Mouse (Mus musculus) megakaryocyte-erythroid progenitor cell, adult 5-6 weeks (primary cell): Measurements from ENCODE around the gene Fbxo2. TPM values are rescaled to one million over a fixed set of nuclear protein-coding genes. Genes with fewer than 3 reads are reported as not detected.
"Not testable (repeated sequence)": the region's sequence is repeated elsewhere in the genome, so short reads cannot be mapped to it uniquely, and the experiment has no call there.

ENCODE experiments used
- ATAC-seq: replicated peaks from 2 replicates; pipeline ENCODE4 v1.8.0; 2016; ENCODE audit warnings: mild to moderate bottlenecking, inconsistent platforms; ENCODE audit not compliant: severe bottlenecking, poor library complexity, low FRiP score, low TSS enrichment
- total RNA-seq, 2 experiments: library from RNA; stranded (forward) in 1 of 2; stranded (reverse) in 1 of 2; fragments of 200-1000, 215-1000 nt in 1 of 2; fragments of >200 nt in 1 of 2; fragmentation: Nextera tagmentation in 1 of 2; gene quantifications; 2 replicates each; pipeline ENCODE4 v1.2.3; 2014 to 2017

Fbxo2 gene
- not detected in 2 replicates for total RNA-seq (2014; fragmentation: Nextera tagmentation)
- total RNA-seq (2017) = not detected in 2 replicates

GRCm38 (mm10) chr4:148160436-148161390 lies at the start of gene Fbxo2, which contains the start of gene Fbxo44:
Gene Fbxo2, plus strand, starts transcription at chr4:148160621.
Gene Fbxo44, minus strand, starts transcription at chr4:148160482.
- ATAC-seq = no peak

- no peak for ATAC-seq
Measured at GRCm38 (mm10) chr4:148112519-148112918, 47.9 kb upstream of the Fbxo2 start.

- ATAC-seq = peak; percentile 90
Measured at GRCm38 (mm10) chr4:148114758-148115391, 45.5 kb upstream of the Fbxo2 start.

- peak; percentile 67; the same call in 1 of the 2 replicates for ATAC-seq
Measured at GRCm38 (mm10) chr4:148115467-148115866, 45.0 kb upstream of the Fbxo2 start.

- no peak for ATAC-seq
Measured at GRCm38 (mm10) chr4:148116657-148117056, 43.8 kb upstream of the Fbxo2 start.

- no peak for ATAC-seq
Measured at GRCm38 (mm10) chr4:148117392-148117791, 43.0 kb upstream of the Fbxo2 start.

GRCm38 (mm10) chr4:148119578-148119977 lies 40.8 kb upstream of the Fbxo2 start:
- not testable (repeated sequence) for ATAC-seq

GRCm38 (mm10) chr4:148120555-148120954 lies 39.9 kb upstream of the Fbxo2 start:
- ATAC-seq = peak; percentile 38; the same call in 1 of the 2 replicates

GRCm38 (mm10) chr4:148121362-148121761 lies 39.1 kb upstream of the Fbxo2 start:
- no peak for ATAC-seq

- no peak for ATAC-seq
Measured at GRCm38 (mm10) chr4:148121982-148122693, 38.3 kb upstream of the Fbxo2 start.

- no peak for ATAC-seq
Measured at GRCm38 (mm10) chr4:148122694-148123066, 37.7 kb upstream of the Fbxo2 start.

- no peak for ATAC-seq
Measured at GRCm38 (mm10) chr4:148128241-148128640, 32.2 kb upstream of the Fbxo2 start.

GRCm38 (mm10) chr4:148128672-148129071 lies 31.7 kb upstream of the Fbxo2 start:
- no peak for ATAC-seq

- no peak for ATAC-seq
Measured at GRCm38 (mm10) chr4:148130133-148130532, 30.3 kb upstream of the Fbxo2 start, which contains the start of gene Mad2l2. Gene Mad2l2, plus strand, starts transcription at chr4:148130384.

GRCm38 (mm10) chr4:148130561-148131413 lies 29.6 kb upstream of the Fbxo2 start, which contains the start of gene Draxin:
Gene Draxin, minus strand, starts transcription at chr4:148130698.
- peak; percentile 40 for ATAC-seq

- no peak; the same call in 1 of the 2 replicates for ATAC-seq
Measured at GRCm38 (mm10) chr4:148131497-148132081, 28.8 kb upstream of the Fbxo2 start.

- no peak for ATAC-seq
Measured at GRCm38 (mm10) chr4:148134988-148135387, 25.4 kb upstream of the Fbxo2 start.

GRCm38 (mm10) chr4:148137503-148137902 lies 22.9 kb upstream of the Fbxo2 start:
- ATAC-seq = no peak
